Mouse (Mus musculus) left cerebral cortex, adult 2 months (tissue): ENCODE measurements at regions not wholly inside any gene's neighbourhood (a gene's known extent, or its start where the extent isn't known, plus 50 kb on each side); places are given as distances from the start of the nearest gene placed in this dataset.

Experiments
- DNase-seq, 2 experiments: peaks; one replicate each; pipeline ENCODE4 v3.0.0; 2021 to 2022; ENCODE audit warnings: low spot score in 2 of 2, mixed read lengths in 1 of 2; ENCODE audit errors: extremely low spot score in 1 of 2
- H3K27ac ChIP-seq: fragments of 200-600 bp; 2 replicates; pipeline ENCODE4 v1.8.1; 2022
- H3K4me3 ChIP-seq: fragments of 200-600 bp; 2 replicates; pipeline ENCODE4 v1.8.1; 2022
- CTCF ChIP-seq: fragments of 200-600 bp; IDR thresholded peaks from 2 replicates; pipeline ENCODE4 v1.8.1; 2022; ENCODE audit warnings: antibody characterized with exemption, mild to moderate bottlenecking, moderate library complexity
- intact Hi-C: fragments of 180-260 bp; cut with DNase I; formaldehyde crosslinking; loops from one replicate; pipeline ENCODE4 v1.15.1; 2025

GRCm38 (mm10) chr12:27054411-27054810 is 288.0 kb downstream of the Sox11 start:
- Histone ChIP-seq H3K4me3 (no peak overlapping the region), H3K27ac (no peak overlapping the region)
- no peak for TF ChIP-seq CTCF
- no peak for DNase-seq
- intact Hi-C loops = no loop called here

GRCm38 (mm10) chr12:27037922-27038321 is 304.5 kb downstream of the Sox11 start:
- no peak overlapping the region for H3K4me3 ChIP-seq
- intact Hi-C loops = no loop called here
- no peak overlapping the region for H3K27ac ChIP-seq
- TF ChIP-seq CTCF = no peak
- no peak for DNase-seq

- intact Hi-C loops = no loop called here
- TF ChIP-seq CTCF = no peak
- H3K4me3 ChIP-seq = no peak overlapping the region
- no peak for DNase-seq
- H3K27ac ChIP-seq = no peak overlapping the region
These were observed 322.6 kb downstream of the Sox11 start for GRCm38 (mm10) chr12:27019751-27020150.

GRCm38 (mm10) chr12:27018366-27018765 is 324.0 kb downstream of the Sox11 start:
- no peak for DNase-seq
- Histone ChIP-seq H3K27ac (no peak overlapping the region), H3K4me3 (no peak overlapping the region)
- intact Hi-C loops = no loop called here
- no peak for TF ChIP-seq CTCF

GRCm38 (mm10) chr12:26999287-26999686 is 343.1 kb downstream of the Sox11 start:
- TF ChIP-seq CTCF = no peak
- no peak overlapping the region for H3K4me3 ChIP-seq
- no peak overlapping the region for H3K27ac ChIP-seq
- DNase-seq = no peak
- intact Hi-C loops = no loop called here

GRCm38 (mm10) chr12:26976284-26977065 is 365.9 kb downstream of the Sox11 start:
- H3K27ac ChIP-seq = no peak overlapping the region
- no peak for DNase-seq
- no peak for TF ChIP-seq CTCF

GRCm38 (mm10) chr12:26972495-26973113 is 369.8 kb downstream of the Sox11 start:
- Histone ChIP-seq H3K4me3 (no peak overlapping the region), H3K27ac (no peak overlapping the region)
- intact Hi-C loops = no loop called here
- no peak for DNase-seq
- TF ChIP-seq CTCF = no peak

More at GRCm38 (mm10) chr12:26976284-26977065, 365.9 kb downstream of the Sox11 start:
- H3K4me3 ChIP-seq = no peak overlapping the region
- intact Hi-C loops = no loop called here

- intact Hi-C loops = no loop called here
- H3K27ac ChIP-seq = no peak overlapping the region
- no peak for TF ChIP-seq CTCF
- H3K4me3 ChIP-seq = no peak overlapping the region
- no peak for DNase-seq
These were observed 375.2 kb downstream of the Sox11 start for GRCm38 (mm10) chr12:26967018-26967737.

- intact Hi-C loops = no loop called here
- TF ChIP-seq CTCF = no peak
- no peak for DNase-seq
These were observed 378.5 kb downstream of the Sox11 start for GRCm38 (mm10) chr12:26963917-26964316.

GRCm38 (mm10) chr12:26939831-26940230 is 402.5 kb downstream of the Sox11 start:
- Histone ChIP-seq H3K4me3 (no peak overlapping the region), H3K27ac (no peak overlapping the region)
- intact Hi-C loops = no loop called here
- TF ChIP-seq CTCF = no peak
- no peak for DNase-seq

More at GRCm38 (mm10) chr12:26963917-26964316, 378.5 kb downstream of the Sox11 start:
- H3K4me3 ChIP-seq = no peak overlapping the region
- H3K27ac ChIP-seq = no peak overlapping the region

GRCm38 (mm10) chr12:26937836-26938235 is 404.5 kb downstream of the Sox11 start:
- no peak for DNase-seq
- no peak overlapping the region for H3K27ac ChIP-seq
- H3K4me3 ChIP-seq = no peak overlapping the region
- TF ChIP-seq CTCF = no peak
- intact Hi-C loops = no loop called here
